Mouse (Mus musculus) ovary, postnatal 36 days (tissue): Measurements from ENCODE around the gene 1810043G02Rik.
A peak's percentile ranks its signal among the peaks of the same experiment; 100 is the strongest.
"Not testable (repeated sequence)": the region's sequence is repeated elsewhere in the genome, so short reads cannot be mapped to it uniquely, and the experiment has no call there.

Experiments
- DNase-seq: peaks from one replicate; pipeline ENCODE4 v3.0.0; 2022; ENCODE audit warnings: low spot score, mixed read lengths

Gene 1810043G02Rik

GRCm38 (mm10) chr10:77978351-77979350 lies at the start of gene 1810043G02Rik:
1810043G02Rik (plus strand) TSS chr10:77978524.
- peak; percentile 100 for DNase-seq

DNA sequence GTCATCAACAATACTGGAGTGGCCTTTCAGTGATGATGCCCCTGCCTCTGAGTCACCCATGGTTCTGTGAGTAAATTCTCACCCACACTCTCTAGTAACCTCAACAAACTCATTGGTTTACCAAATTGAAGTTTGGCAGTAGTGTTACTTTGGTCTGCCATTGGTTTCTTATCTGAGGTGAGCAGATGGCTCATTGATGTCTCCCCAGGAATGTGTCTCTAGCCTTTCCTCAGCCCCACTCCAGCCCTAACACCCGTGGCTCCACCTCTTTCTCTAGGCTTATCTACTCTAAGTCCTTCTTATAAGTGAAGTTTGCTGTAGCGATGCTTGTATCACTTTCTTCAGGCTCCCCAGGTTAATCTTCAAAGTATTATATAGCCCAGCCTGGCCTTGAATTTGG lies 38.6 kb upstream of the 1810043G02Rik start:
- DNase-seq: no peak

DNA sequence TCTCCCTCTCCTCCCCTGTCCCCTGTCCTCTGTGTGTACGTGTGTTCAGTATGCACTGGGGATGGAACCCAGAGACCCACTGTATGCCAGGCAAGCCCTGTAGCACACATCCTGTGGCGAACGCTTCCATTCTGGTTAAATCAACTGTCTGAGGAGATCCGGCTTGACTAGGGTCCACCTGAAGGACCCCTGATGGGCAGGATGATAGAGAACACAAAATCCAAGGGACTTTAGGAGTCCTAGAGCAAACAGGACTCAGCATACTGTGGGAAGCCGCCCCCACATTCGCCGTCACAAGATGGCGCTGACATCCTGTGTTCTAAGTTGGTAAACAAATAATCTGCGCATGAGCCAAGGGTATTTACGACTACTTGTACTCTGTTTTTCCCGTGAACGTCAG lies 27.9 kb upstream of the 1810043G02Rik start:
- DNase-seq: not testable (repeated sequence)

DNA sequence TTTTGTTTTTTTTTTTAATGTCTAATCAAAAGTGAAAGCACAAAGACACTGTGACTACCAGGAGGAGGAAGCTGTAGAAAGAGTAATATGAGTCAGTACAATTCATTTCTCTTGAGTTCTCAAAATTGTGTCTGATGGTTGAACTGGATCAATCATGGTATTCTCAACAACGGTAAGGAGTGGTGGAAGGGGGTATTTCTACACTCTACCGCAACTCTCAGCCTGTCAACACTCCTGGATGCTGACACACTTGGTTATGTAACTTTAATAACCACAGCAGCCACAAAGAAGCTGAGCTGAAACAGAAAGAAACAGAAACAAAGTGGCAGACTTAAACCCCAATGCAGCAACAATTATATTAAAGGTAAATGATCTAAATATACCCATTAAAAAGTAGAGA lies 15.6 kb upstream of the 1810043G02Rik start:
- no peak for DNase-seq

- DNase-seq: no peak
These were observed 14.4 kb upstream of the 1810043G02Rik start for GRCm38 (mm10) chr10:77963971-77964370.

GRCm38 (mm10) chr10:77969274-77969972 lies 8.9 kb upstream of the 1810043G02Rik start:
- peak; percentile 32 for DNase-seq

DNA sequence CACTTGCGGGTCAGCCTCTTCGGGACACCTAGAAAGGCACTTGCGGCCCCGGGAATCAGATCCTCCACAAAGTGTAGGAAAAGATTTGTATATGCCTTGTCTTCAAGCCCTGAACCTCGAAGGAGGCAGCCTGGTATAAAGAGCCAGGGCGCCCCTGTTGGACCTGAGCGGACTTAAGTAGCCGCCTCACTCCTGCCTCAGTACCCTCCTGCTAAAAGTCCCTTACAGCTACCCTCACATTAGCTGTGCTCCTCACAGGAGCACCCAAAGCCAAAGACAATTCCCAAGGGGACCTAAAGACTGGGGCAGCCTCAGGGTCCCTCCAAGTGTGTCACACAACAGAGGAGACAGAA lies 8.4 kb upstream of the 1810043G02Rik start:
- DNase-seq: no peak

DNA sequence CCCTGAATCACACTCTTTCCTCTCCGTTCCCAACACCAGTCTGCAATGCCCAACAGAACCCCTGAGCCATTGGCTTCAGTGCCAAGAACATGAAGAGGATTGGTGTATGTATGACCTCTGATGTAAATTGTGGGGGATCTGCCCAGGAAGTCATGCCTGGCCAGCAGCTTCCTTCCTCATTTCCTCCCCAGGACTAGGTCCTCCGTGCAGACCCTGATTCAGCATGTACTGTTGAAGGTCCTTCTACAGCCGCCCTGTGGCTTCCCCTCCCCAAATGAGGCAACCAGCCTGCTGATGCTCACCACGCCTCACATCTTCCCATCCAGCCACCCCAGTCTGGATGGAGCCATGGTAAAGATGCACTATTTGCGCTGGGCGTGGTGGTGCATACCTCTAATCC lies 7.8 kb upstream of the 1810043G02Rik start, which contains the start of gene Trpm2:
Gene Trpm2 (minus strand): TSS at position 83 of the 400 bp plus-strand sequence.
- DNase-seq: no peak

DNA sequence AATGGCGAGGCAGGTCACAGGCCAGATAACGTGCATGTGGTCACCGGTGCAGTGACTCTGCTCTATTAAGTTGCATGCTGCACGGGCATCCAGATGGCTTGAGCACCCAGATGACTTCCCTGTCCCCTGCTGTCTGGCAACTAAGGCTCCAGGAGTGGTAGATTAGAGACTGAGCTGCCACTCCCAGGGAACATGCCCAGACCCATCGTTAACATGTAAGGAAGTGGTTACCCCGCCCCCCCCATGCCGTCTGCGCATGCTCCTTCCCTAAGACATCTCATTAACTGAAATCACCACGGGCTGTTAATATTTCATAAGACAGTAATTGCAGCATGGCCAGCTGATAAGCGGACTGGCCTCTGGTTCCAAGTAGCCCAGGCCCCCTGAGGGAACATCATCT lies 7.1 kb upstream of the 1810043G02Rik start:
- no peak for DNase-seq

- DNase-seq: peak; percentile 36
These were observed 6.4 kb upstream of the 1810043G02Rik start for GRCm38 (mm10) chr10:77971709-77972553.

- DNase-seq: no peak
These were observed 4.0 kb upstream of the 1810043G02Rik start for GRCm38 (mm10) chr10:77974323-77974722.

- DNase-seq: no peak
These were observed 3.5 kb upstream of the 1810043G02Rik start for GRCm38 (mm10) chr10:77974811-77975210.

GRCm38 (mm10) chr10:77975653-77976052 lies 2.7 kb upstream of the 1810043G02Rik start:
- DNase-seq: no peak

DNA sequence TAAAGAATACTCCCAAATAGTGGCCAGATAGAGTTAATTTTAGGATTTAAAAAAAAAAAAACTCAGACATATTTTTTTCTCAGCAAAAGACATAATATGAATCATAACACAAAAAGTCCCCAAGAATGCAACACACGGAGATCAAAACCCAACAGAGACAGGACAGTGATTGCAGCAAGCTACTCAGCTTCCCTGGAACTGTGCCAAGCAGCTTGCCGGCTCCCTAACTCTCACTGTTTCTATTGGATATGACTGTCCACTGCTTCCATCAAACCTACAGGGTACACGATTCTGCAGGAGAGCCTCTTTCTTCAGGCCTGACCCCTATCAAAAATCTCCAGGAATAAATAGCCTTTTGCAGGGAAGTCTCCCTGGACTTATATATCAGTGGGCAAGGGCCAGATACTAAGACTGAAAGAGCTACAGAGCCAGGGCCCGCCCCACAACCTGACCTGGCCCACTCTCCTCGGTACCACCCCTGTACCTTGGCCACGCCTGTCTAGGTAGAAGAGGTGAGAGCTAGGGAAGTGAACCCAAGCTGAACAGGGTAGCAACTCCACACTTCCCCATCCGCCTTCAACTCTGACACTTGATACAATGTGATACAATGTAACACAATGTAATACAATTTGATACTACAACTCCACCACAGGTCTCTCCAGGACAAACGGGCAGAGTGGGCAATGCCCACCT lies 1.7 kb upstream of the 1810043G02Rik start:
- DNase-seq: no peak

- DNase-seq: peak; percentile 59
These were observed 6.3 kb downstream of the 1810043G02Rik start for GRCm38 (mm10) chr10:77984660-77985059.

DNA sequence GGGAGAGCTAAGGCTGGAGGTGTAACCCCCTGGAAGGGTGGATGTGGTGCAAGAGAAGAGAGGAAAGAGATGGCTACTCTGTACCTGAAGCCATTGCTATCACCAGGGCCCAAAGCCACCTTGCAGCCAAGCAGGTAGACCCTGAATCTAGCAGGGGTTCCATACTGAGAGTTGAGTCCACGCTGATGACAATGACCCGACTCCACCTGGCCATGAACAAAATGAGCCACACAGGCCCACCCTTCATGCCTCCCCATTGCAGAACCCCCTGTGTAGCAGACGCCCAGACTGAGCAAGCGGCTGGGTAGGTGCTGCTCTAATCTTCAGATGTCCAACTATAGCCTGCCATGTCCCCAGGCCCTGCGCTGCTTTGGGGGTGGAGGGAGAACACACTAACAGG lies 7.5 kb downstream of the 1810043G02Rik start:
- no peak for DNase-seq

DNA sequence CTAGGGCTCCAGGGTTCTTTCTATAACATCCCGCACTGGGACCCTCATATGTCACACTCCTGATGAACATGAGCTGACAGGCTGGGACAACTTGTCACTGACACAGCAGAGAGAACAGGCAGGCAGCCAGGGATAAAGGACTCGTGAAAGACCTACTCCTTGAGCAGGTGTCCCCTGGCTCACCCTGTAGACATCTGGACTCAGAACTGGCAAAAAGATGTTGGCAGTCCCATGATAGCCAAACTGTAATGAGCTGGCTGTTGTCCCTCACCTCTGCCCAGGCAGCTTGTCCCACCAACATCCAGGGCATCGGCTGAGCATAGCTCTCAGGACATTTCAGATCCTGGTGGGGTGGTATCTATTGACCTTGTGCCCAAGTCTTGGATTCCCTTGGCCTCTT lies 17.3 kb downstream of the 1810043G02Rik start:
- DNase-seq: no peak

GRCm38 (mm10) chr10:78000200-78000599 lies 21.9 kb downstream of the 1810043G02Rik start:
- no peak for DNase-seq

GRCm38 (mm10) chr10:78001796-78002195 lies 23.5 kb downstream of the 1810043G02Rik start:
- DNase-seq: no peak

- DNase-seq: no peak
These were observed 24.0 kb downstream of the 1810043G02Rik start for GRCm38 (mm10) chr10:78002316-78002715.

DNA sequence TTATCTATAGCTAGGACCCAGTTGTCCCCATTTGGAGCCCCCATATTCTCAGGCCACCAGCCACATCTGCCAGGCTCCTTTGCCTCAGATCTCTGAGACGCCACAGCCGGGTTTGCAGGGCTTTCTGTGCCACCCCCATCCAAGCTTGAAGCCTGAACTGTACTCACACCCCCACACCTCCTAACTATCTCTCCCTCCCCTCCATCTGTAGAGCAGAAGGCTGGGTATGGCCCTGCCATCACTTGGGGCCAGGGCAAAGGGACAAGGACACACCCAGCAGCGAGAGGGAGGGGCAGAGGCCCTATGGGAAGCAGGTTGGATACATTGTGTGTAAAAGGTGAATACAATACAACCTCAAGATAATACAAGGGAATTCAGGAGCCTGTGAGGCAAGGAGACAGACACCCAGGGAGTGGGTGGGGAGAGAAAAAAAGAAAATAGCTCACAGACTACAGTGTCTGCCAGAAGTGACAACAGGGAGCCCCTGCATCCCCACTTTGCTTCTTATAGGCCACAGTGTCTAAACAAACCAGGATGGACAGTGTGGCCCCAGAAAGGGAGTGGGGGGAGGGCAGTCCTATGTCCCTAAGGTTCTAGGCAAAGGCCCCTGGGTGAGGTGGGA lies 26.3 kb downstream of the 1810043G02Rik start:
- DNase-seq: no peak
